Mouse (Mus musculus) CD4-positive helper T cell, adult 2 months (primary cell): ENCODE measurements at regions not wholly inside any gene's neighbourhood (a gene's known extent, or its start where the extent isn't known, plus 50 kb on each side); places are given as distances from the start of the nearest gene placed in this dataset.
"Not testable (repeated sequence)": the region's sequence is repeated elsewhere in the genome, so short reads cannot be mapped to it uniquely, and the experiment has no call there.

ENCODE experiments used
- DNase-seq: peaks from one replicate; pipeline ENCODE4 v3.0.0-alpha.2; 2012; ENCODE audit warnings: low read depth, missing footprints, low spot score

GRCm38 (mm10) chr4:35347609-35348008, 121.6 kb upstream of the C9orf72 start:
- DNase-seq: no peak

- DNase-seq: no peak
These were observed 117.8 kb upstream of the C9orf72 start for GRCm38 (mm10) chr4:35343751-35344150.

GRCm38 (mm10) chr4:35331161-35331560, 105.2 kb upstream of the C9orf72 start:
- DNase-seq: no peak

GRCm38 (mm10) chr4:35325300-35325699, 99.3 kb upstream of the C9orf72 start:
- DNase-seq: no peak

GRCm38 (mm10) chr4:35322432-35323173, 96.6 kb upstream of the C9orf72 start:
- DNase-seq: no peak

- DNase-seq: no peak
These were observed 84.5 kb upstream of the C9orf72 start for GRCm38 (mm10) chr4:35310396-35310977.

- DNase-seq: no peak
These were observed 82.2 kb upstream of the C9orf72 start for GRCm38 (mm10) chr4:35308221-35308620.

- DNase-seq: no peak
These were observed 79.2 kb upstream of the C9orf72 start for GRCm38 (mm10) chr4:35305210-35305609.

- DNase-seq: no peak
These were observed 74.9 kb upstream of the C9orf72 start for GRCm38 (mm10) chr4:35300848-35301247.

- DNase-seq: not testable (repeated sequence)
These were observed 74.4 kb upstream of the C9orf72 start for GRCm38 (mm10) chr4:35300374-35300773.

- DNase-seq: no peak
These were observed 58.6 kb upstream of the C9orf72 start for GRCm38 (mm10) chr4:35284611-35285010.
